Mouse (Mus musculus) cerebellum, adult 11 months (tissue): ENCODE results near the gene Gm44965.

Experiments
- DNase-seq: peaks from one replicate; pipeline ENCODE4 v3.0.0; 2022

Gene Gm44965

GRCm38 (mm10) chr6:48627511-48627924 is 33.8 kb downstream of the Gm44965 start:
- no peak for DNase-seq

DNA sequence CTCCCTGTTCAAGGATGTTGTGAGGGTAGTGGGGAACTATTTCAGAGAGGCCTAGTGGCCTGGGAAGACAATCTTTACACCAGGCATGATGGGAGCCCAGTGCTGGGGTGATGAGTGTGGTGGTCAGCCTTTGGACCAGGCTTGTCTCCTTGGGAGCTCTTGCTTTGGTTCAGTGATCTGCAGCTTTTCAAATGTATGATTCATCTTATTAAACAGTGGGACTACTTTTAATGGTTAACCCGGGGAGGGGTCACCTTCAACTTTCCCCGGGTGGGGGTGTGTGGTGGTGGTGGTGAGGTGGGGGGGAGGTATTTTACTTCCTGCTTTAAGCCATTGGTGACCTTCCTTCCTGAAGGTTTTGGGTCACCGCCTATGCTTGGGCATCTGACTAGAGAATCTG is 34.6 kb downstream of the Gm44965 start:
- no peak for DNase-seq

GRCm38 (mm10) chr6:48628808-48629660 is 35.3 kb downstream of the Gm44965 start:
- peak; percentile 52 for DNase-seq

- DNase-seq: no peak
These were observed 35.9 kb downstream of the Gm44965 start for GRCm38 (mm10) chr6:48629661-48630034.

- no peak for DNase-seq
These were observed 37.1 kb downstream of the Gm44965 start for GRCm38 (mm10) chr6:48630831-48631230.

GRCm38 (mm10) chr6:48635105-48635504 is 41.4 kb downstream of the Gm44965 start:
- no peak for DNase-seq

DNA sequence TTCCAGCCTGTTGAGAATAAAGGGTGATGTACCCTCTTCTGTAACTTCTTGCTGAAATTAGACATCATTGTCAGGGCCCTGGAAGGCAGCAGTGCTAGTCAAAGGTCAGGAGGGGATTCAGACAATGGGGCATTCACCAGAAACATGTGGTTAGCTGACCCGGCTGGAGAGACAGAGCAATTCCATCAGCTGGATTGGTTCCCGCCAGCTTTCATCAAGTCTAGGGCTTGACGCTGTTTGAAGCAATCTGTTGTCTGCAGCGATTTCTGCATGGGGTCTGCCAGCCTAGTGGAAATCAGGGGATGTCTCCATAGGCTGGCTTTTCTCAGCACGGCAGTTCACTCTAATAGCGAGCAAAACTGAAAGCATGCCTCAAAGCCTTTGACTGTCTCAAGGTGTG is 42.8 kb downstream of the Gm44965 start:
- no peak for DNase-seq

GRCm38 (mm10) chr6:48637811-48638500 is 44.2 kb downstream of the Gm44965 start:
- DNase-seq: no peak

GRCm38 (mm10) chr6:48638553-48638952 is 44.8 kb downstream of the Gm44965 start:
- no peak for DNase-seq

- DNase-seq: no peak
These were observed 47.6 kb downstream of the Gm44965 start for GRCm38 (mm10) chr6:48641391-48641790.

DNA sequence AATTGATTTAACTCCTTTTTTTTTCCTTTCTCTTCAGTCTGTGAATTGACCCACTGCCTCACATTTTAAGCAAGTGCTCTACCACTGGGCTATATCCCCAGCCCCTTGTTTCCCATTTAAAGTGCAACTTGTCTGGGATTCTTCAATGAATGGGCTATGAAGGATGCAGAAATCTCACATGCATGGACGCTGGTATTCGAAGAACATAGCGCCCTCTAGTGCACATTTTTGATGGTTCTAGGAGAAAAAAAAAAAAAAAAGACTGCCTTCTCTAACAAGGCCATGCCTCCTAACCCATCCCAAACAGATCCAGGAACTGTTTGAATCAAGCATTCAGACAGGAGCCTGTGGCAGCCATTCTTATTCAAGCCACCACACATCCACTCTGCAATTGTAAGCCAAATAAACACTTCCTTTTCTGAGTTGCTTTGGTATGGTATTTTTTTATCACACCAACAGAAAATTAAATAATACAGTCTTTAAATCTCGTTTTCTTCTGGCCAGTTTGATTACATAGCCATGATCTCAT is 49.1 kb downstream of the Gm44965 start:
- DNase-seq: no peak

DNA sequence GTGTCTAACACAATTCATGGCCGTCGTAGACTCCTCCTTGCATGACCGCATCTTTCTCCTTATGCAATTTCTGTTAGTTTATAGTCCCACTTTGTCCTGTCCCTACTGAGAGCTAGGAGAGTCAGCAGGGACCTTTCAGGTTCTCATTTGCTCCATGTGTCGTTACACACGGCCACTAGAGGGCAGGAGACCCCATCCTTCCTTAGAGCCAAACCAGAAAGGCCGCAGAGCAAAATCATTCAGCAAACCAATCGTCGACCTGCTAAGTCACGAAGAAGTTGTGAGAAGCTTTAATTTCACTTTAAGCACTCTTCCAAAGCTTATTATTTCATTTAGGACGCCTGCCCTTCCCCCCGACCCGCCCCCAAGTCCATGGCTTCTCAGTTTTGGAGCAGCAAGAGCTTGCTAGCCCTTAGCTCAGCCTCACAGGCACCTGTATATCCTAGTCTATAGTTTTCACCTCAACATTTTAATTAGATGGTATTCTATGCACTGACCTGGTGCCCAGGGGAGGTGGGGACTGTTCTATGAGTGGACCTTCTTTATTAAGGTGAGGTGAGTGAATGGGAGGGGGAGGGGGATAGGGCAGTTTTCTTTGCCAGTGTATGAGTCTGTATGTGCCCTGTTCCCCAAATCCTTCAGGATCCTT is 52.0 kb downstream of the Gm44965 start:
- peak; percentile 50 for DNase-seq

GRCm38 (mm10) chr6:48646309-48646690 is 52.6 kb downstream of the Gm44965 start:
- no peak for DNase-seq

- DNase-seq: no peak
These were observed 53.3 kb downstream of the Gm44965 start, which contains the start of gene Gimap8 for GRCm38 (mm10) chr6:48646995-48647394. Gimap8 (plus strand) TSS chr6:48647234.

GRCm38 (mm10) chr6:48647611-48648010 is 53.9 kb downstream of the Gm44965 start:
- DNase-seq: no peak

DNA sequence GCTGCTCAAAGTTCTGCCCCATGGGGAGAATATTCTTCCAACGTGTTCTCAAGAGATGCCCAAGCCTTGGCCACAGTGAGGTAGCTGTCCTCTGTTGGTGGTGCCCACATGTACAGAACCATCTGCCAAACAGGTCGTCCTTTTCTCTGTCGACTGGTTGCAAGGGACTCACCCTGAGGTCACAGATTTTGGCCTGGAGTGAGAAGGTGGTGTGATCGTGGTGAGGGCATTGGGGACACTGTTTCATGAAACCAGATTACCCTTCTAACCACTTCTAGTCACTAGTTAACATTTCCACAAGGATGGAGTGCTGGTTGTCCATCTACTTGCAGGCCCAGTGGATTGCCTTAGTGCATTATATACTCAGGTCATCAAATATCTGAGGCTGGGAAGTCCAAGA is 55.0 kb downstream of the Gm44965 start:
- DNase-seq: no peak

DNA sequence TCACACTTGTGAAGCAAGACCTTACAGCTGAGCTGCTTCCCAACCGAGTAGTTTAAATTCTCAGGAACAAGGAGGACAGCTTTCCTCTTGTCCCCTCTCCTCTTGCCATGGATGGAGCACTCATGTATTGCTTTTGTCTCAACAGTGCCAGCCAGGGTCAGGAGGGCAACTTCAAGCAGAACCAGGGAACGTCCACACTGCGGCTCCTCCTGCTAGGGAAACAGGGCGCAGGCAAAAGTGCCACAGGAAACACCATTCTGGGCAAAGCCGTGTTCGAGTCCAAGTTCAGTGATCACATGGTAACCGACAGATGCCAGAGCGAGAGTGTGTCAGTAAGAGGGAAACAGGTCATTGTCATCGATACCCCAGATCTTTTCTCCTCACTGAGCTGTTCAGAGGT is 56.3 kb downstream of the Gm44965 start:
- no peak for DNase-seq

DNA sequence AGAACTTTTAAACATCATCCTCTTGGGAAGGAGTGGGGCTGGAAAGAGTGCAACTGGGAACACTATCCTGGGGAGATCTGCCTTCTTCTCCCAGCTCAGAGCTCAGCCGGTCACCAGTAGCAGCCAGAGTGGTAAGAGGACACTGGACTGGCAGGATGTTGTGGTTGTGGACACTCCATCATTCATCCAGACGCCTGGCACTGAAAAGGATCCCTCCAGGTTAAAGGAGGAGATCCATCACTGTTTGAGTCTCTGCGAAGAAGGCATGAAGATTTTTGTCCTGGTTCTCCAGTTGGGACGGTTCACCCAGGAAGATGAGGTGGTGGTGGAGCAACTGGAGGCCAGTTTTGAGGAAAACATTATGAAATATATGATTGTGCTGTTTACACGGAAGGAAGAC is 65.0 kb downstream of the Gm44965 start:
- no peak for DNase-seq

GRCm38 (mm10) chr6:48664750-48665149 is 71.0 kb downstream of the Gm44965 start:
- no peak for DNase-seq

- no peak for DNase-seq
These were observed 71.7 kb downstream of the Gm44965 start for GRCm38 (mm10) chr6:48665471-48665870.

DNA sequence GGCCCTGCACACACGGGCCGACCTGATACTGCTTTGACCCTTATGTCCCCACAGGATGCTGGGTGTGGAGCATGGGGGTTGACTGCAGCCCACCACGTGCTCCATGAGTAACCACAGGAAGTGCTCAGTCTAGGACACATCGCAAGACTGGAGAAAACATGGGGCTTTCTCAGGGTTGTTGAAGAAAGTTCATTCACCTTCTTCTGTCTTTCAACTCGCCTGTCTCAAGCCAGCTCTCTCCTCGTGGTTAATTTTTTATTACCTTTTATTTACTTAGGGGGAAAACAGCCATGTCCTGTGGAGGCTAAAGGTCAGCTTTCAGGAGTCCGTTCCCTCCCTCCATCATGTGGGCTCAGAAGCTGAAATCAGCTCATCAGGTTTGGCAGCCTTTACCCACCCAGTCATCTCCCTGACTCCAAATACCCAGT is 72.4 kb downstream of the Gm44965 start:
- DNase-seq: no peak

- no peak for DNase-seq
These were observed 74.3 kb downstream of the Gm44965 start for GRCm38 (mm10) chr6:48668022-48668421.
